Mouse (Mus musculus): Measurements from ENCODE around the gene Rps6kb1. TPM values are rescaled to one million over a fixed set of nuclear protein-coding genes. Genes with fewer than 3 reads are reported as not detected.

Rps6kb1 gene
- polyA plus RNA-seq, 1 experiment from 2014 or later = 53.3 TPM

MicroRNAs encoded within 50 kb of the gene (microRNA counts, 519-probe panel; counts per million panel counts)
- microRNA mmu-miR-21 = 2,707 counts per million, percentile 81 among the panel's probes with 10 or more counts

Small RNA genes lying within 50 kb of the gene (microRNA-seq; reads per million reads assigned to microRNA genes)
- 3,894 reads per million, percentile 88 among the genes with 10 or more reads in this experiment for gene Mir21a

Other genes with a start within 250 kb of the Rps6kb1 start
- gene Med13, start 187.2 kb downstream of the Rps6kb1 start, polyA plus RNA-seq (2015; fragmentation: Nextera tagmentation; extraction: Ambion mirVana) = 6.6 and 8.6 TPM in 2 replicates
- 14.4 and 14.5 TPM in 2 replicates for gene Rnft1, start 60.1 kb downstream of the Rps6kb1 start, polyA plus RNA-seq (2015; fragmentation: Nextera tagmentation; extraction: Ambion mirVana)
- gene Tubd1, start 186 bp upstream of the Rps6kb1 start, polyA plus RNA-seq (2015; fragmentation: Nextera tagmentation; extraction: Ambion mirVana) = 6.4 and 7.8 TPM in 2 replicates
- gene Vmp1, start 139.0 kb upstream of the Rps6kb1 start, polyA plus RNA-seq (2015; fragmentation: Nextera tagmentation; extraction: Ambion mirVana) = 104 and 128 TPM in 2 replicates
- 29.5 and 29.8 TPM in 2 replicates for gene Ptrh2, start 139.2 kb upstream of the Rps6kb1 start, polyA plus RNA-seq (2015; fragmentation: Nextera tagmentation; extraction: Ambion mirVana)
- gene Cltc, start 212.8 kb upstream of the Rps6kb1 start, polyA plus RNA-seq (2015; fragmentation: Nextera tagmentation; extraction: Ambion mirVana) = 167 and 177 TPM in 2 replicates

Measured in midbrain, embryonic 16.5 days (tissue).